Mouse (Mus musculus): Measurements from ENCODE around the gene Mecom. TPM values are rescaled to one million over a fixed set of nuclear protein-coding genes. Genes with fewer than 3 reads are reported as not detected.

The Mecom gene
- polyA plus RNA-seq, 1 experiment from 2014 or later, result 10.2 TPM

DNA sequence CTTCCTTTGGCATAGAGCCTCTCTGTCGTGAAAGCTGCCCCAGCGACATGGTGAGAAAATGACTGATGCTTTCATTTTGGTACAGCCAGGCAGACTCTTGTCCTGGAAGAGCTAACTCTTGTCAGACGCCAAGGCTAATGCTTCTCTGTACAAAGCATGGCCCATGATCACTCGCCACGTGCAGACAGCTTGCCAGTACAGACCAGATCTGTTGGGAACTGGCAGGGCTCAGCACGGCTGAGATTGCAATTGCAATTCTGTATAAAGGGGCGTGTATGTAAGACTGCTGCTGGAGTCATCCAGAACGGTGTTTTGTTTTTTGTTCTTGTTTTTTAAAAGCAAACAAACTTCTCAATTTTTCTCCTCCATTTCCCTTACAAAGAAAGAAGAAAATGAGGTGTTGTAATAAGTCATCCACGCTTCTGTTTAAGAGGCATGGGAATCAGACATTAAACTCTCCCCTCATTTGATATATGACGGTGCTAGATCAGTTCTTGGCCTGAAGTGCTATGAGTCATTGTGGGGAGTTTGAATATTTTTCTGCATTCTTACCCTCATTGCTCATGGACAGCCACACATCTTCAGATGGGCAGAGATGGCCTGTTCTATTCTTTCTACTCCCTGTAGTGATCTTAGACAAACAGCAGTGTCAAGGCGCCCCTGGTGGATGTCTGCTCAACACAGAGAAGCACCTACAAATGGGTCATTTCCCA, 644.1 kb downstream of the Mecom start:
- WGBS, result 68% methylated on average over 11 of the region's 11 CpGs
- no peak overlapping the region for H3K4me2 ChIP-seq (ENCODE audit: low read depth, low read length)
- ATAC-seq, result no peak

More for the DNA sequence above, 644.1 kb downstream of the Mecom start:
- Histone ChIP-seq H3K27me3 (replicated peaks; ENCODE audit: control insufficient read depth, insufficient read depth, low read length) (no peaks in the 10 kb centered on the region), H3K9ac (ENCODE audit: low read depth, low read length) (no peak overlapping the region), H3K9me3 (ENCODE audit: control insufficient read depth, low read length) (no peaks in the 10 kb centered on the region), H3K4me1 (ENCODE audit: control insufficient read depth, insufficient read depth, low read length) (no peaks in the 10 kb centered on the region), H3K36me3 (ENCODE audit: control insufficient read depth, insufficient read depth, low read length) (no peaks in the 10 kb centered on the region), H3K4me3 (ENCODE audit: low read length) (no peak overlapping the region), H3K27ac (ENCODE audit: low read length) (no peak overlapping the region)

Other genes with a start within 250 kb of the Mecom start
- gene Actrt3, start 51.9 kb upstream of the Mecom start, polyA plus RNA-seq (2015; fragmentation: Nextera tagmentation; extraction: Ambion mirVana), result 0.12 and 0.33 TPM in 2 replicates
- gene Mynn, start 54.1 kb upstream of the Mecom start, polyA plus RNA-seq (2015; fragmentation: Nextera tagmentation; extraction: Ambion mirVana), result 20.6 and 21.7 TPM in 2 replicates
- gene Lrriq4, start 96.5 kb upstream of the Mecom start, polyA plus RNA-seq (2015; fragmentation: Nextera tagmentation; extraction: Ambion mirVana), result not detected in 2 replicates
- 0.23 and 0.38 TPM in 2 replicates for gene Lrrc34, start 99.9 kb upstream of the Mecom start, polyA plus RNA-seq (2015; fragmentation: Nextera tagmentation; extraction: Ambion mirVana)
- 2.4 and 2.8 TPM in 2 replicates for gene Lrrc31, start 151.8 kb upstream of the Mecom start, polyA plus RNA-seq (2015; fragmentation: Nextera tagmentation; extraction: Ambion mirVana)
- not detected in 2 replicates for gene Samd7, start 198.3 kb upstream of the Mecom start, polyA plus RNA-seq (2015; fragmentation: Nextera tagmentation; extraction: Ambion mirVana)
- gene Sec62, start 244.9 kb upstream of the Mecom start, polyA plus RNA-seq (2015; fragmentation: Nextera tagmentation; extraction: Ambion mirVana), result 56.4 and 60.1 TPM in 2 replicates